Mouse (Mus musculus): ENCODE data around the gene Fitm2.

GRCm38 (mm10) chr2:163428346-163429011, 44.0 kb downstream of the Fitm2 start:
- TF ChIP-seq POLR2A (IDR thresholded peaks at IDR 0.05; ENCODE audit: borderline replicate concordance, insufficient read depth, low read length) (no peak), CTCF (IDR thresholded peaks at IDR 0.05; ENCODE audit: borderline replicate concordance, insufficient read depth, low read depth, low read length) (no peak)
